Mouse (Mus musculus): ENCODE results near the gene Enkd1.

GRCm38 (mm10) chr8:105702731-105703415, 5.1 kb downstream of the Enkd1 start:
- TF ChIP-seq CTCF (IDR thresholded peaks at IDR 0.05; ENCODE audit: borderline replicate concordance, extremely low read depth, insufficient read depth, insufficient read length) (no peak), POLR2A (IDR thresholded peaks at IDR 0.05; ENCODE audit: borderline replicate concordance, extremely low read depth, insufficient read depth, insufficient read length, poor library complexity, severe bottlenecking) (no peak)

Data from brain, embryonic 14.5 days (tissue).